Mouse (Mus musculus) heart, adult 9 months (tissue): Measurements from ENCODE around the gene Pak1ip1.
"Not testable (repeated sequence)": the region's sequence is repeated elsewhere in the genome, so short reads cannot be mapped to it uniquely, and the experiment has no call there.

Experiments
- DNase-seq, 2 experiments: peaks; one replicate each; pipeline ENCODE4 v3.0.0; 2022; ENCODE audit warnings: low spot score in 2 of 2

The Pak1ip1 gene

GRCm38 (mm10) chr13:41000926-41001639 is at the start of gene Pak1ip1:
Gene Pak1ip1 (plus strand): TSS chr13:41001023.
- DNase-seq = peak; percentile 91 to 92

- no peak for DNase-seq
These were observed 49.3 kb upstream of the Pak1ip1 start for GRCm38 (mm10) chr13:40951386-40951976.

GRCm38 (mm10) chr13:40953231-40953630 is 47.6 kb upstream of the Pak1ip1 start:
- DNase-seq = no peak

GRCm38 (mm10) chr13:40955773-40956172 is 45.0 kb upstream of the Pak1ip1 start:
- peak in 1 of 2 experiments; percentile 46 for DNase-seq

GRCm38 (mm10) chr13:40967609-40968008 is 33.2 kb upstream of the Pak1ip1 start:
- no peak for DNase-seq

GRCm38 (mm10) chr13:40968564-40968963 is 32.3 kb upstream of the Pak1ip1 start:
- DNase-seq = no peak

GRCm38 (mm10) chr13:40969761-40970390 is 30.9 kb upstream of the Pak1ip1 start:
- no peak for DNase-seq

- no peak for DNase-seq
These were observed 29.6 kb upstream of the Pak1ip1 start for GRCm38 (mm10) chr13:40971261-40971660.

- no peak for DNase-seq
These were observed 29.0 kb upstream of the Pak1ip1 start for GRCm38 (mm10) chr13:40971831-40972230.

GRCm38 (mm10) chr13:40972976-40973375 is 27.8 kb upstream of the Pak1ip1 start:
- DNase-seq = no peak

- DNase-seq = peak in 1 of 2 experiments; percentile 37
These were observed 23.2 kb upstream of the Pak1ip1 start for GRCm38 (mm10) chr13:40977609-40978008.

- peak; percentile 12 to 30 for DNase-seq
These were observed 22.2 kb upstream of the Pak1ip1 start for GRCm38 (mm10) chr13:40978652-40979051.

GRCm38 (mm10) chr13:40979321-40979720 is 21.5 kb upstream of the Pak1ip1 start:
- DNase-seq = peak; percentile 26 to 43

GRCm38 (mm10) chr13:40982759-40983158 is 18.1 kb upstream of the Pak1ip1 start:
- DNase-seq = no peak

- no peak for DNase-seq
These were observed 14.7 kb upstream of the Pak1ip1 start for GRCm38 (mm10) chr13:40986081-40986480.

GRCm38 (mm10) chr13:40987608-40988303 is 13.1 kb upstream of the Pak1ip1 start:
- DNase-seq = not testable (repeated sequence)

- DNase-seq = no peak
These were observed 12.4 kb upstream of the Pak1ip1 start for GRCm38 (mm10) chr13:40988418-40988817.

- DNase-seq = no peak
These were observed 6.1 kb upstream of the Pak1ip1 start for GRCm38 (mm10) chr13:40994487-40995263.

GRCm38 (mm10) chr13:40998537-40998936 is 2.3 kb upstream of the Pak1ip1 start:
- not testable (repeated sequence) for DNase-seq

GRCm38 (mm10) chr13:41000140-41000925 is 490 bp upstream of the Pak1ip1 start:
- peak in 1 of 2 experiments; percentile 26 for DNase-seq

- no peak for DNase-seq
These were observed 1.2 kb downstream of the Pak1ip1 start for GRCm38 (mm10) chr13:41002001-41002400.
